ENCODE assay signal across 22 mouse cellular contexts in the genomic region with DNA sequence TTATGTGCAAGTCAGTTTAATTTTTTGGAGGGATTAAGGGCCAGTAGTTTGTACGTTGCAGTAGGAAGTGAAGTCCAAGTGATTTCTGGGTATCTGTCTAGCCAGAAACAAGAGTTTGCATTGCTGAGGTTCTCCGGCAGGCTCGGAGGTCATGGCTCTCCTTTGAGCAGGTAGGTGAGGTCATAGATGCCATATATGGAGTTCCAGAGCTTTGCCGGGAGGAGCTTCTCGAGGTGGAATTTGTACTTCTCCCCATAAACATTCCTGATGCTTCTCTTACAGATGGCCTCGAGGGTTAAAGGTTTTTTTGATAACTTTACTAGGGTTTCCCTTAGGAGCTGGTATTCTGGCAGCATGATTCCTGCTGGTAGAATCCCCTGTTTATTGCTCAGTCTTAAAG. TPM values are rescaled to one million over a fixed set of nuclear protein-coding genes. Genes with fewer than 3 reads are reported as not detected.
"Had no signal": no experiment of that assay in that cellular context is flagged by ENCODE, and none has a peak within 500 bp of the region (broad histone marks: within the 10 kb centered on the region; RNA-seq: fewer than 3 reads in every experiment).

No protein-coding gene starts in this region.

- H3K27ac ChIP-seq: limb, embryonic 12.5 days; limb, embryonic 15.5 days; liver, embryonic 12.5 days; liver, embryonic 15.5 days had no signal

- H3K9me3 ChIP-seq: liver, embryonic 15.5 days had no signal

- ATAC-seq: liver, embryonic 12.5 days had no signal

- H3K4me2 ChIP-seq: limb, embryonic 12.5 days; limb, embryonic 15.5 days; liver, embryonic 12.5 days; liver, embryonic 15.5 days; midbrain, embryonic 11.5 days had no signal

- H3K27me3 ChIP-seq: limb, embryonic 12.5 days; limb, embryonic 15.5 days; liver, embryonic 12.5 days; liver, embryonic 15.5 days had no signal

- H3K9ac ChIP-seq: limb, embryonic 12.5 days; limb, embryonic 15.5 days; liver, embryonic 12.5 days; liver, embryonic 15.5 days had no signal

- DNase-seq: kidney, adult 2 months; kidney, postnatal 10 days; kidney, postnatal 36 days; left cerebral cortex, postnatal 4 days; lung, adult 2 months; lung, postnatal 14 days; lung, postnatal 4 days; midbrain, embryonic 14.5 days; spleen, adult 18-20 months; thymus, adult 18-20 months; thymus, postnatal 36 days had no signal

- H3K4me1 ChIP-seq: limb, embryonic 12.5 days; limb, embryonic 15.5 days had no signal

- H3K4me3 ChIP-seq: limb, embryonic 12.5 days; limb, embryonic 15.5 days; liver, embryonic 12.5 days; liver, embryonic 15.5 days had no signal

RNA-seq across cellular contexts. Expression of a gene that starts 6.7 kb away (rescaled TPM):
- total RNA-seq: layer of hippocampus, adult 18-20 months; left cerebral cortex, postnatal 14 days; megakaryocyte progenitor cell, adult 5-6 weeks; megakaryocyte-erythroid progenitor cell, adult 5-6 weeks; midbrain, postnatal 0 days had no signal

RNA-seq across cellular contexts. Expression of a gene that starts 37.2 kb away (rescaled TPM):
- total RNA-seq: megakaryocyte-erythroid progenitor cell, adult 5-6 weeks; midbrain, postnatal 0 days had no signal
- polyA plus RNA-seq: kidney, adult 2 months; lung, adult 2 months; lung, embryonic 16.5 days had no signal
